ENCODE assay signal across 8 mouse cellular contexts in genomic region chr8:13105087-13105881, GRCm38 (mm10). TPM values are rescaled to one million over a fixed set of nuclear protein-coding genes. Genes with fewer than 3 reads are reported as not detected.
DNase-seq lines count a peak whose midpoint lies in the region; ATAC-seq and TF ChIP-seq lines count a peak whose summit lies in the region.

Gene Pcid2, minus strand, starts transcription at chr8:13105459.
Gene Cul4a, plus strand, starts transcription at chr8:13105621.

- peaks cover 13% of the 10 kb centered on the region for H3K79me2 ChIP-seq in CH12.LX (replicated peaks; ENCODE audit: control insufficient read depth, extremely low read depth, insufficient read depth, poor library complexity, severe bottlenecking)

- H3K9me3 ChIP-seq in CH12.LX (replicated peaks; ENCODE audit: low read length): no peaks in the 10 kb centered on the region
- no peaks in the 10 kb centered on the region for H3K9me3 ChIP-seq in forebrain, embryonic 12.5 days
- H3K9me3 ChIP-seq in heart, postnatal 0 days (replicated peaks; ENCODE audit: control insufficient read depth, low read length): no peaks in the 10 kb centered on the region
- no peaks in the 10 kb centered on the region for H3K9me3 ChIP-seq in liver, embryonic 16.5 days (replicated peaks; ENCODE audit: control insufficient read depth, low read length)
- no peaks in the 10 kb centered on the region for H3K9me3 ChIP-seq in neural tube, embryonic 13.5 days

- peak; percentile 77 for TF ChIP-seq POLR2A in CH12.LX (IDR thresholded peaks at IDR 0.05; ENCODE audit: low read depth, low read length)
- TF ChIP-seq POLR2A in testis, adult 2 months (IDR thresholded peaks at IDR 0.05; ENCODE audit: control insufficient read depth, low read depth, low read length): peak; percentile 64; the same call in 1 of the 2 replicates

- peak; percentile 25; the same call in 1 of the 2 replicates for TF ChIP-seq RAD21 in CH12.LX (IDR thresholded peaks at IDR 0.05; ENCODE audit: low read depth, low read length)

- peaks cover 2 to 23% of the 10 kb centered on the region in 2 experiments for H3K36me3 ChIP-seq in CH12.LX (replicated peaks in 1 of 2; ENCODE audit: control insufficient read depth in 1 of 2, insufficient read depth in 1 of 2, low read length in 1 of 2)
- H3K36me3 ChIP-seq in forebrain, embryonic 12.5 days (replicated peaks): 0 out of 2 replicates have a peak, but pooled peaks cover 5% of the 10 kb centered on the region
- no peaks in the 10 kb centered on the region for H3K36me3 ChIP-seq in heart, postnatal 0 days (replicated peaks; ENCODE audit: control insufficient read depth, insufficient read depth, low read length)
- H3K36me3 ChIP-seq in liver, embryonic 16.5 days (ENCODE audit: control insufficient read depth, insufficient read depth): peaks cover 6% of the 10 kb centered on the region
- peaks cover 8% of the 10 kb centered on the region; the same call in 1 of the 2 replicates for H3K36me3 ChIP-seq in neural tube, embryonic 13.5 days
- H3K36me3 ChIP-seq in testis, adult 2 months (ENCODE audit: control insufficient read depth, insufficient read depth, low read length): no peaks in the 10 kb centered on the region

- DNase-seq in CH12.LX (ENCODE audit: extremely low read depth): peak; percentile 96
- peak; percentile 96 for DNase-seq in c-Kit-positive CD71-positive TER-119-negative erythroid progenitor cells, embryonic 14.5 days (ENCODE audit: low read depth)
- peak; percentile 96 for DNase-seq in heart, postnatal 0 days (ENCODE audit: low spot score)
- DNase-seq in kidney, postnatal 4 days: peak; percentile 98 to 99

- peak within 1 kb of the TSS; percentile 89 for H3K4me2 ChIP-seq in CH12.LX (ENCODE audit: insufficient read depth, low read depth, poor library complexity, severe bottlenecking)
- peak within 1 kb of the TSS; percentile 99 for H3K4me2 ChIP-seq in forebrain, embryonic 12.5 days
- peak within 1 kb of the TSS; percentile 98 for H3K4me2 ChIP-seq in heart, postnatal 0 days (ENCODE audit: low read depth, low read length)
- H3K4me2 ChIP-seq in liver, embryonic 16.5 days (ENCODE audit: low read depth, low read length): peak within 1 kb of the TSS; percentile 100
- peak within 1 kb of the TSS; percentile 95 for H3K4me2 ChIP-seq in neural tube, embryonic 13.5 days

- peak within 1 kb of the TSS; percentile 98 to 100 (median 99) for H3K4me3 ChIP-seq in CH12.LX (replicated peaks in 1 of 3; ENCODE audit: low read depth in 2 of 3, low read length in 2 of 3, poor library complexity in 1 of 3)
- peak within 1 kb of the TSS; percentile 97 for H3K4me3 ChIP-seq in forebrain, embryonic 12.5 days (replicated peaks)
- H3K4me3 ChIP-seq in heart, postnatal 0 days (ENCODE audit: low read depth, low read length): peak within 1 kb of the TSS; percentile 88
- H3K4me3 ChIP-seq in liver, embryonic 16.5 days (ENCODE audit: low read depth, low read length): peak within 1 kb of the TSS; percentile 99
- peak within 1 kb of the TSS; percentile 67 for H3K4me3 ChIP-seq in neural tube, embryonic 13.5 days
- H3K4me3 ChIP-seq in testis, adult 2 months (ENCODE audit: control insufficient read depth, low read depth, low read length): peak within 1 kb of the TSS; percentile 93

- dilution Hi-C loops in CH12.LX (cut with MboI; ENCODE audit: extremely low pct_ligation_motif_present, extremely low pct_unique_long_range_greater_than_20kb, low sequenced_read_pairs): no loop called here

- TF ChIP-seq CTCF in CH12.LX (conservative IDR thresholded peaks at IDR 0.05 in 1 of 2, IDR thresholded peaks at IDR 0.05 in 1 of 2; ENCODE audit: low read depth in 2 of 2, low read length in 2 of 2): peak in 1 of 2 experiments; percentile 70; a peak in 2 of 4 replicates
- peak; percentile 64 for TF ChIP-seq CTCF in heart, postnatal 0 days (IDR thresholded peaks at IDR 0.05; ENCODE audit: low read depth)
- peak; percentile 44 for TF ChIP-seq CTCF in testis, adult 2 months (IDR thresholded peaks at IDR 0.05; ENCODE audit: control insufficient read depth, insufficient read depth, insufficient replicate concordance, low read depth, low read length)

- H3K4me1 ChIP-seq in CH12.LX (ENCODE audit: control insufficient read depth in 1 of 2, insufficient read depth in 2 of 2): peaks cover 6 to 13% of the 10 kb centered on the region in 2 experiments; a peak in 3 of 4 replicates
- peaks cover 32% of the 10 kb centered on the region for H3K4me1 ChIP-seq in forebrain, embryonic 12.5 days
- peaks cover 23% of the 10 kb centered on the region for H3K4me1 ChIP-seq in heart, postnatal 0 days (ENCODE audit: control insufficient read depth, insufficient read depth)
- H3K4me1 ChIP-seq in liver, embryonic 16.5 days (ENCODE audit: control insufficient read depth, low read depth, low read length): peaks cover 45% of the 10 kb centered on the region
- H3K4me1 ChIP-seq in neural tube, embryonic 13.5 days (replicated peaks): peaks cover 46% of the 10 kb centered on the region
- H3K4me1 ChIP-seq in testis, adult 2 months (ENCODE audit: control insufficient read depth, insufficient read depth, low read length): peaks cover 2% of the 10 kb centered on the region; the same call in 1 of the 2 replicates

- H3K27ac ChIP-seq in CH12.LX (ENCODE audit: insufficient read depth, low read depth): peak within 1 kb of the TSS; percentile 34
- peak within 1 kb of the TSS; percentile 89 for H3K27ac ChIP-seq in forebrain, embryonic 12.5 days
- peak within 1 kb of the TSS; percentile 95 for H3K27ac ChIP-seq in heart, postnatal 0 days (ENCODE audit: low read depth)
- peak within 1 kb of the TSS; percentile 95 for H3K27ac ChIP-seq in liver, embryonic 16.5 days (ENCODE audit: low read length)
- peak within 1 kb of the TSS; percentile 96 for H3K27ac ChIP-seq in neural tube, embryonic 13.5 days (replicated peaks)
- H3K27ac ChIP-seq in testis, adult 2 months (ENCODE audit: control insufficient read depth, insufficient read depth, low read depth, low read length): peak within 1 kb of the TSS; percentile 85

- under 1% methylated on average over 75 of the region's 87 CpGs for WGBS in forebrain, embryonic 12.5 days
- WGBS in heart, postnatal 0 days: under 1% methylated on average over 76 of the region's 87 CpGs
- WGBS in liver, embryonic 16.5 days (ENCODE audit: insufficient replicate concordance): 0% methylated on average over 72 of the region's 87 CpGs
- WGBS in neural tube, embryonic 13.5 days: under 1% methylated on average over 85 of the region's 87 CpGs

- ATAC-seq in forebrain, embryonic 12.5 days (ENCODE audit: low FRiP score): peak; percentile 96
- ATAC-seq in heart, postnatal 0 days (ENCODE audit: insufficient read depth, low read depth): peak; percentile 95
- peak; percentile 87 for ATAC-seq in liver, embryonic 16.5 days (ENCODE audit: low read depth)
- ATAC-seq in neural tube, embryonic 13.5 days (ENCODE audit: low read depth): peak; percentile 95

- TF ChIP-seq EP300 in CH12.LX (IDR thresholded peaks at IDR 0.05; ENCODE audit: low read length): no peak
- no peak for TF ChIP-seq EP300 in heart, postnatal 0 days (IDR thresholded peaks at IDR 0.05; ENCODE audit: low read depth)

- H3K27me3 ChIP-seq in CH12.LX (replicated peaks): no peaks in the 10 kb centered on the region
- H3K27me3 ChIP-seq in forebrain, embryonic 12.5 days: no peaks in the 10 kb centered on the region
- H3K27me3 ChIP-seq in heart, postnatal 0 days (ENCODE audit: control insufficient read depth, insufficient read depth, low read length): no peaks in the 10 kb centered on the region
- no peaks in the 10 kb centered on the region for H3K27me3 ChIP-seq in liver, embryonic 16.5 days (ENCODE audit: control insufficient read depth, insufficient read depth, low read depth, low read length)
- H3K27me3 ChIP-seq in neural tube, embryonic 13.5 days: no peaks in the 10 kb centered on the region
- H3K27me3 ChIP-seq in testis, adult 2 months (ENCODE audit: control insufficient read depth, insufficient read depth, low read length): no peaks in the 10 kb centered on the region

- H3K9ac ChIP-seq in CH12.LX (ENCODE audit: insufficient read depth, low read depth): peak within 1 kb of the TSS; percentile 81
- peak within 1 kb of the TSS; percentile 86 for H3K9ac ChIP-seq in forebrain, embryonic 12.5 days
- H3K9ac ChIP-seq in heart, postnatal 0 days (replicated peaks; ENCODE audit: low read depth, low read length): peak within 1 kb of the TSS; percentile 97
- H3K9ac ChIP-seq in liver, embryonic 16.5 days (ENCODE audit: low read depth, low read length): peak within 1 kb of the TSS; percentile 99
- peak within 1 kb of the TSS; percentile 89 for H3K9ac ChIP-seq in neural tube, embryonic 13.5 days

- in situ Hi-C loops in CH12.LX (cut with MboI; ENCODE audit: low pct_ligation_motif_present, low pct_unique_long_range_greater_than_20kb, low sequenced_read_pairs): no loop called here

TF ChIP-seq in CH12.LX, 34 proteins besides CTCF, POLR2A, EP300 and RAD21 (continues in another document):
- TF ChIP-seq MYC (IDR thresholded peaks at IDR 0.05; ENCODE audit: low read depth, low read length) (no peak), NELFE (IDR thresholded peaks at IDR 0.05; ENCODE audit: low read depth, low read length) (peak; percentile 81), NRF1 (IDR thresholded peaks at IDR 0.05; ENCODE audit: low read depth, low read length) (peak; percentile 78), ZC3H11A (IDR thresholded peaks at IDR 0.05; ENCODE audit: low read depth, low read length) (no peak)

RNA-seq across cellular contexts. Expression of gene Pcid2, which starts in this region (rescaled TPM):
- total RNA-seq in CH12.LX (2012; rRNA removed) (21.6 and 24.2 TPM in 2 replicates), CH12.LX (2014; rRNA removed) (23.1 and 23.9 TPM in 2 replicates)
- 28.5 and 32.5 TPM in 2 replicates for polyA plus RNA-seq in CH12.LX (2012; ENCODE audit: insufficient read length, low read depth)
- 57.7 and 60.0 TPM in 2 replicates for polyA plus RNA-seq in forebrain, embryonic 12.5 days (2016; fragmentation: Nextera tagmentation; extraction: Ambion mirVana)
- total RNA-seq in heart, postnatal 0 days (2014; rRNA removed; ENCODE audit: low replicate concordance): 8.2 and 13.1 TPM in 2 replicates
- polyA plus RNA-seq in heart, postnatal 0 days (2015; fragmentation: Nextera tagmentation; extraction: Ambion mirVana): 12.4 TPM in 2 replicates
- polyA plus RNA-seq in liver, embryonic 16.5 days (2015; fragmentation: Nextera tagmentation; extraction: Ambion mirVana): 13.1 and 14.3 TPM in 2 replicates
- 45.7 and 46.0 TPM in 2 replicates for polyA plus RNA-seq in neural tube, embryonic 13.5 days (2015; fragmentation: Nextera tagmentation; extraction: Ambion mirVana)
- polyA plus RNA-seq in testis, adult 2 months (2012; rRNA removed): 54.1 and 61.8 TPM in 2 replicates

RNA-seq across cellular contexts. Expression of gene Cul4a, which starts in this region (rescaled TPM):
- total RNA-seq in CH12.LX (2012; rRNA removed) (21.4 and 23.9 TPM in 2 replicates), CH12.LX (2014; rRNA removed) (25.6 and 27.0 TPM in 2 replicates)
- polyA plus RNA-seq in CH12.LX (2012; ENCODE audit: insufficient read length, low read depth): 14.1 and 15.6 TPM in 2 replicates
- 84.0 and 86.8 TPM in 2 replicates for polyA plus RNA-seq in forebrain, embryonic 12.5 days (2016; fragmentation: Nextera tagmentation; extraction: Ambion mirVana)
- 140 and 158 TPM in 2 replicates for total RNA-seq in heart, postnatal 0 days (2014; rRNA removed; ENCODE audit: low replicate concordance)
- polyA plus RNA-seq in heart, postnatal 0 days (2015; fragmentation: Nextera tagmentation; extraction: Ambion mirVana): 81.4 and 88.2 TPM in 2 replicates
- 72.1 and 76.1 TPM in 2 replicates for polyA plus RNA-seq in liver, embryonic 16.5 days (2015; fragmentation: Nextera tagmentation; extraction: Ambion mirVana)
- polyA plus RNA-seq in neural tube, embryonic 13.5 days (2015; fragmentation: Nextera tagmentation; extraction: Ambion mirVana): 72.1 and 82.7 TPM in 2 replicates
- 65.5 and 68.3 TPM in 2 replicates for polyA plus RNA-seq in testis, adult 2 months (2012; rRNA removed)

Comparison
In these comparisons a context has a peak if more than half of its experiments do, and no peak if none do; other contexts are left out.
1. Peak in every context shown above with its lines: DNase-seq, ATAC-seq, H3K4me3 ChIP-seq and H3K27ac ChIP-seq.
2. H3K27ac ChIP-seq: peak in every context shown above with its lines; median percentile 96 in neural tube, embryonic 13.5 days; 95 in heart, postnatal 0 days; 95 in liver, embryonic 16.5 days; 89 in forebrain, embryonic 12.5 days; 85 in testis, adult 2 months; 34 in CH12.LX.